Mouse (Mus musculus): ENCODE data around the gene Ddx39. TPM values are rescaled to one million over a fixed set of nuclear protein-coding genes. Genes with fewer than 3 reads are reported as not detected.

Ddx39 gene
- total and polyA plus RNA-seq, 3 experiments: 272 to 304 (median 279) TPM

- Histone ChIP-seq H3K36me3 (ENCODE audit: control insufficient read depth in 1 of 2, insufficient read depth in 2 of 2, low read length in 2 of 2) (peaks cover 0 to 4% of the 10 kb centered on the region in 2 experiments; a peak in 2 of 4 replicates), H3K79me2 (ENCODE audit: control insufficient read depth, insufficient read depth, low read length, poor library complexity) (no peaks in the 10 kb centered on the region), H3K4me1 (ENCODE audit: control insufficient read depth in 1 of 2, insufficient read depth in 2 of 2, low read length in 2 of 2) (peaks cover 0 to 11% of the 10 kb centered on the region in 2 experiments; a peak in 1 of 4 replicates), H3K27ac (ENCODE audit: control insufficient read depth, low read depth, low read length) (no peak within 1 kb of the TSS), H3K27me3 (ENCODE audit: control insufficient read depth in 1 of 2, insufficient read depth in 2 of 2, low read length in 2 of 2) (no peaks in the 10 kb centered on the region), H3K9me3 (replicated peaks; ENCODE audit: insufficient read depth, low read length) (no peaks in the 10 kb centered on the region), H3K4me3 (ENCODE audit: control insufficient read depth in 1 of 2, insufficient read depth in 1 of 2, low read depth in 2 of 2, low read length in 2 of 2) (no peak within 1 kb of the TSS), H3K9ac (ENCODE audit: control insufficient read depth, low read depth, low read length, poor library complexity, severe bottlenecking) (no peak within 1 kb of the TSS)
- TF ChIP-seq USF1 (IDR thresholded peaks at IDR 0.05; ENCODE audit: low read depth, low read length) (no peak), POLR2A (IDR thresholded peaks at IDR 0.05; ENCODE audit: control insufficient read depth in 1 of 2, insufficient read depth in 1 of 2, low read depth in 1 of 2, low read length in 2 of 2, poor library complexity in 1 of 2) (0 out of 4 replicates have a peak, but pooled peaks of 1 of the 2 experiments have one; percentile 11), POLR2AphosphoS2 (IDR thresholded peaks at IDR 0.05; ENCODE audit: low read length) (peak; percentile 67; the same call in 1 of the 2 replicates)
- no peak for DNase-seq (ENCODE audit: low read depth, low spot score)
Measured at GRCm38 (mm10) chr8:83665969-83666865, 48.8 kb upstream of the Ddx39 start, which contains the start of gene Ptger1. TSS of gene Ptger1 (plus strand) at chr8:83666678.

- no peaks in the 10 kb centered on the region for H3K79me2 ChIP-seq (ENCODE audit: control insufficient read depth, insufficient read depth, low read length, poor library complexity)
- H3K27me3 ChIP-seq (ENCODE audit: control insufficient read depth in 1 of 2, insufficient read depth in 2 of 2, low read length in 2 of 2): no peaks in the 10 kb centered on the region
- no peak overlapping the region for H3K4me3 ChIP-seq (ENCODE audit: control insufficient read depth in 1 of 2, insufficient read depth in 1 of 2, low read depth in 2 of 2, low read length in 2 of 2)
- peaks cover 0 to 11% of the 10 kb centered on the region in 2 experiments; a peak in 1 of 4 replicates for H3K4me1 ChIP-seq (ENCODE audit: control insufficient read depth in 1 of 2, insufficient read depth in 2 of 2, low read length in 2 of 2)
- H3K36me3 ChIP-seq (ENCODE audit: control insufficient read depth in 1 of 2, insufficient read depth in 2 of 2, low read length in 2 of 2): peaks cover 0 to 4% of the 10 kb centered on the region in 2 experiments; a peak in 2 of 4 replicates
- no peak overlapping the region for H3K9ac ChIP-seq (ENCODE audit: control insufficient read depth, low read depth, low read length, poor library complexity, severe bottlenecking)
- H3K9me3 ChIP-seq (replicated peaks; ENCODE audit: insufficient read depth, low read length): no peaks in the 10 kb centered on the region
- DNase-seq (ENCODE audit: low read depth, low spot score): no peak
- no peak for TF ChIP-seq MXI1 (IDR thresholded peaks at IDR 0.05; ENCODE audit: low read depth, low read length)
- 0 out of 4 replicates have a peak, but pooled peaks of 1 of the 2 experiments have one; percentile 9 for TF ChIP-seq POLR2A (IDR thresholded peaks at IDR 0.05; ENCODE audit: control insufficient read depth in 1 of 2, insufficient read depth in 1 of 2, low read depth in 1 of 2, low read length in 2 of 2, poor library complexity in 1 of 2)
- TF ChIP-seq MEF2A (IDR thresholded peaks at IDR 0.05; ENCODE audit: extremely low read depth, insufficient replicate concordance, low read depth, low read length, poor library complexity, severe bottlenecking): no peak
- TF ChIP-seq HCFC1 (IDR thresholded peaks at IDR 0.05; ENCODE audit: low read depth, low read length): no peak
- no peak for TF ChIP-seq NELFE (IDR thresholded peaks at IDR 0.05; ENCODE audit: low read depth, low read length)
- no peak for TF ChIP-seq CHD1 (IDR thresholded peaks at IDR 0.05; ENCODE audit: low read depth, low read length)
- TF ChIP-seq USF2 (IDR thresholded peaks at IDR 0.05; ENCODE audit: borderline replicate concordance in 1 of 2, insufficient read depth in 1 of 2, low read depth in 1 of 2, low read length in 2 of 2): no peak
- no peak for TF ChIP-seq ETS1 (IDR thresholded peaks at IDR 0.05; ENCODE audit: low read depth, low read length)
- H3K27ac ChIP-seq (ENCODE audit: control insufficient read depth, low read depth, low read length): no peak overlapping the region
Measured at GRCm38 (mm10) chr8:83666866-83667234, 48.1 kb upstream of the Ddx39 start.

- no peaks in the 10 kb centered on the region for H3K9me3 ChIP-seq (replicated peaks; ENCODE audit: insufficient read depth, low read length)
- H3K4me1 ChIP-seq (ENCODE audit: control insufficient read depth in 1 of 2, insufficient read depth in 2 of 2, low read length in 2 of 2): peaks cover 0 to 10% of the 10 kb centered on the region in 2 experiments; a peak in 1 of 4 replicates
- H3K9ac ChIP-seq (ENCODE audit: control insufficient read depth, low read depth, low read length, poor library complexity, severe bottlenecking): no peak overlapping the region
- no peak overlapping the region for H3K27ac ChIP-seq (ENCODE audit: control insufficient read depth, low read depth, low read length)
- H3K4me3 ChIP-seq (ENCODE audit: control insufficient read depth in 1 of 2, insufficient read depth in 1 of 2, low read depth in 2 of 2, low read length in 2 of 2): no peak overlapping the region
- peaks cover 0 to 4% of the 10 kb centered on the region in 2 experiments; a peak in 2 of 4 replicates for H3K36me3 ChIP-seq (ENCODE audit: control insufficient read depth in 1 of 2, insufficient read depth in 2 of 2, low read length in 2 of 2)
- no peaks in the 10 kb centered on the region for H3K79me2 ChIP-seq (ENCODE audit: control insufficient read depth, insufficient read depth, low read length, poor library complexity)
- no peak for TF ChIP-seq RAD21 (IDR thresholded peaks at IDR 0.05; ENCODE audit: low read depth, low read length)
- no peak for TF ChIP-seq SMC3 (IDR thresholded peaks at IDR 0.05; ENCODE audit: low read depth, low read length)
- no peak for TF ChIP-seq POLR2AphosphoS5 (IDR thresholded peaks at IDR 0.05; ENCODE audit: borderline replicate concordance, low read depth, low read length)
- no peak for TF ChIP-seq USF1 (IDR thresholded peaks at IDR 0.05; ENCODE audit: low read depth, low read length)
- TF ChIP-seq GATA1 (IDR thresholded peaks at IDR 0.05; ENCODE audit: low read depth, low read length): no peak
- no peak for TF ChIP-seq NELFE (IDR thresholded peaks at IDR 0.05; ENCODE audit: low read depth, low read length)
- no peak for TF ChIP-seq USF2 (IDR thresholded peaks at IDR 0.05; ENCODE audit: borderline replicate concordance in 1 of 2, insufficient read depth in 1 of 2, low read depth in 1 of 2, low read length in 2 of 2)
- TF ChIP-seq CHD2 (IDR thresholded peaks at IDR 0.05; ENCODE audit: low read length): no peak
- no peak for TF ChIP-seq TAL1 (IDR thresholded peaks at IDR 0.05; ENCODE audit: low read length)
- TF ChIP-seq ETS1 (IDR thresholded peaks at IDR 0.05; ENCODE audit: low read depth, low read length): no peak
- TF ChIP-seq CTCF (IDR thresholded peaks at IDR 0.05 in 2 of 3, conservative IDR thresholded peaks at IDR 0.05 in 1 of 3; ENCODE audit: control insufficient read depth in 1 of 3, insufficient read depth in 1 of 3, low read depth in 2 of 3, low read length in 3 of 3, poor library complexity in 1 of 3, severe bottlenecking in 1 of 3): no peak
- TF ChIP-seq EP300 (IDR thresholded peaks at IDR 0.05; ENCODE audit: low read depth in 1 of 2, low read length in 2 of 2): no peak
- no peak for TF ChIP-seq HCFC1 (IDR thresholded peaks at IDR 0.05; ENCODE audit: low read depth, low read length)
- TF ChIP-seq MAZ (IDR thresholded peaks at IDR 0.05; ENCODE audit: low read depth, low read length): no peak
- H3K27me3 ChIP-seq (ENCODE audit: control insufficient read depth in 1 of 2, insufficient read depth in 2 of 2, low read length in 2 of 2): no peaks in the 10 kb centered on the region
- DNase-seq (ENCODE audit: low read depth, low spot score): no peak
Measured at GRCm38 (mm10) chr8:83667526-83667925, 47.5 kb upstream of the Ddx39 start.
